Mouse (Mus musculus): ENCODE data around the gene Atrnl1.

DNA sequence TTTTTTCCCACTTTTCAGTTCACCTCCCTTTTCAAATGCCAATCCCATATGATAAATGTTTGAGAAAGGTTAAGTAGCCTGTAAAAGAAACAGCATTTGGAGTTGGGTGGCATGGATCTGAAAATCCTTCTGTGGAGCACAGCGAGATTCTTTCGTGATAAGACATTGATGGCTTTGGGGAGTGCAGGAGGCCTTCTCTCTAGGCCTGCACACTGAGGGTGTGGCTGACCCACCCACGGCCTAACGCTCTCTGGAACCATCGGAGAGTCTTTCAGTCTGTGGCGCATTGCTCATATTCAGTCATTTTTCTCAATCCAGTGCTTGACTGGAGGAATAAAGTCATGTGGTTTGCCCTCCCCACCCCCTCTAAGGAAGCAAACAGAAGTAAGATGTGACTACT lies 506.8 kb downstream of the Atrnl1 start:
- TF ChIP-seq CTCF (IDR thresholded peaks at IDR 0.05) (no peak), EP300 (IDR thresholded peaks at IDR 0.05) (no peak)
